Mouse (Mus musculus): Measurements from ENCODE around the gene Ank2. TPM values are rescaled to one million over a fixed set of nuclear protein-coding genes. Genes with fewer than 3 reads are reported as not detected.

The Ank2 gene
- total RNA-seq (2023) = not detected

GRCm38 (mm10) chr3:127498742-127499400, at the start of gene Ank2:
Gene Ank2 (minus strand): TSS chr3:127499350.

Other genes with a start within 250 kb of the Ank2 start
- 40.2 TPM for gene Larp7, start 54.0 kb upstream of the Ank2 start, total RNA-seq (2023)
- 9.0 TPM for gene Zgrf1, start 54.1 kb upstream of the Ank2 start, total RNA-seq (2023)
- gene Neurog2, start 133.8 kb upstream of the Ank2 start, total RNA-seq (2023) = not detected

All from CD8-positive naive resting alpha-beta T cell, adult 57 days (primary cell).